40 mouse cellular contexts compared by ENCODE assay signal in genomic region chr13:50460433-50460832, GRCm38 (mm10). TPM values are rescaled to one million over a fixed set of nuclear protein-coding genes. Genes with fewer than 3 reads are reported as not detected.
"Had no signal": no experiment of that assay in that cellular context is flagged by ENCODE, and none has a peak within 500 bp of the region (broad histone marks: within the 10 kb centered on the region; RNA-seq: fewer than 3 reads in every experiment).

No protein-coding gene starts in this region.

RNA-seq across cellular contexts. Expression of gene Nutm2, which starts 6.7 kb away (rescaled TPM):
- total RNA-seq: heart, postnatal 10 days; heart, postnatal 14 days; heart, postnatal 25 days; heart, postnatal 36 days; heart, postnatal 4 days; hematopoietic stem cell, adult 5-6 weeks; hindbrain, postnatal 0 days; layer of hippocampus, adult 18-20 months; layer of hippocampus, adult 2 months; layer of hippocampus, adult 8-10 months; layer of hippocampus, postnatal 10 days; layer of hippocampus, postnatal 14 days; layer of hippocampus, postnatal 25 days; layer of hippocampus, postnatal 36 days; left cerebral cortex, adult 18-20 months; left cerebral cortex, adult 2 months; left cerebral cortex, adult 8-10 months had no signal
- polyA plus RNA-seq: heart, embryonic 13.5 days; heart, embryonic 14.5 days; heart, embryonic 15.5 days; heart, embryonic 16.5 days; heart, postnatal 0 days; hindbrain, embryonic 10.5 days; hindbrain, embryonic 11.5 days; hindbrain, embryonic 12.5 days; hindbrain, embryonic 13.5 days; hindbrain, embryonic 14.5 days; hindbrain, embryonic 15.5 days; hindbrain, embryonic 16.5 days; hindbrain, postnatal 0 days; inflammation-experienced regulatory T-cells, adult 6 months; intestine, embryonic 14.5 days; intestine, embryonic 15.5 days; intestine, embryonic 16.5 days; intestine, postnatal 0 days; kidney, adult 2 months; kidney, embryonic 14.5 days; kidney, embryonic 15.5 days; kidney, embryonic 16.5 days; kidney, postnatal 0 days; large intestine, adult 2 months had no signal

RNA-seq across cellular contexts. Expression of gene Gm47429, which starts 16.7 kb away (rescaled TPM):
- total RNA-seq: heart, postnatal 10 days; heart, postnatal 14 days; heart, postnatal 25 days; heart, postnatal 36 days; heart, postnatal 4 days; hematopoietic stem cell, adult 5-6 weeks; hindbrain, postnatal 0 days; layer of hippocampus, adult 18-20 months; layer of hippocampus, adult 2 months; layer of hippocampus, adult 8-10 months; layer of hippocampus, postnatal 10 days; layer of hippocampus, postnatal 14 days; layer of hippocampus, postnatal 25 days; layer of hippocampus, postnatal 36 days; left cerebral cortex, adult 18-20 months; left cerebral cortex, adult 2 months; left cerebral cortex, adult 8-10 months had no signal
- polyA plus RNA-seq: heart, embryonic 13.5 days; heart, embryonic 14.5 days; heart, embryonic 15.5 days; heart, embryonic 16.5 days; heart, postnatal 0 days; hindbrain, embryonic 10.5 days; hindbrain, embryonic 11.5 days; hindbrain, embryonic 12.5 days; hindbrain, embryonic 13.5 days; hindbrain, embryonic 14.5 days; hindbrain, embryonic 15.5 days; hindbrain, embryonic 16.5 days; hindbrain, postnatal 0 days; inflammation-experienced regulatory T-cells, adult 6 months; intestine, embryonic 14.5 days; intestine, embryonic 15.5 days; intestine, embryonic 16.5 days; intestine, postnatal 0 days; kidney, adult 2 months; kidney, embryonic 14.5 days; kidney, embryonic 15.5 days; kidney, embryonic 16.5 days; kidney, postnatal 0 days; large intestine, adult 2 months had no signal
